Mouse (Mus musculus) midbrain, embryonic 11.5 days (tissue): Measurements from ENCODE around the gene Ndufc1. TPM values are rescaled to one million over a fixed set of nuclear protein-coding genes. Genes with fewer than 3 reads are reported as not detected.
"Not testable (repeated sequence)": the region's sequence is repeated elsewhere in the genome, so short reads cannot be mapped to it uniquely, and the experiment has no call there.

Experiments used
- ATAC-seq: fragments of 200-750 bp; cut with Nextera tagmentation; 2 replicates; pipeline ENCODE4 v1.8.0; 2017; ENCODE audit warnings: moderate TSS enrichment, moderate library complexity; ENCODE audit not compliant: low FRiP score
- DNase-seq: peaks from one replicate; pipeline ENCODE4 v3.0.0; 2015; ENCODE audit warnings: low spot score; ENCODE audit errors: missing footprints
- H3K27ac ChIP-seq: fragments of 300-500 bp; sonication (generic); 2 replicates; pipeline ENCODE4 v1.5.1; 2014; ENCODE audit warnings: low read depth, low read length
- H3K27me3 ChIP-seq: fragments of 300-500 bp; sonication (generic); 2 replicates; pipeline ENCODE4 v1.6.1; 2014; ENCODE audit warnings: mild to moderate bottlenecking, low read length, moderate library complexity, mixed read lengths; ENCODE audit not compliant: control insufficient read depth, insufficient read depth
- H3K36me3 ChIP-seq: fragments of 300-500 bp; sonication (generic); 2 replicates; pipeline ENCODE4 v1.6.1; 2014; ENCODE audit warnings: mild to moderate bottlenecking, low read length, moderate library complexity, mixed read lengths; ENCODE audit not compliant: control insufficient read depth, insufficient read depth
- H3K4me1 ChIP-seq: fragments of 300-500 bp; sonication (generic); 2 replicates; pipeline ENCODE4 v1.6.1; 2014; ENCODE audit warnings: low read length; ENCODE audit not compliant: control insufficient read depth, insufficient read depth
- H3K4me2 ChIP-seq: fragments of 300-500 bp; sonication (generic); 2 replicates; pipeline ENCODE4 v1.6.1; 2014; ENCODE audit warnings: mild to moderate bottlenecking, moderate library complexity
- H3K4me3 ChIP-seq: fragments of 300-500 bp; sonication (generic); 2 replicates; pipeline ENCODE4 v1.5.1; 2014; ENCODE audit warnings: low read depth, low read length
- H3K9ac ChIP-seq: fragments of 300-500 bp; sonication (generic); 2 replicates; pipeline ENCODE4 v1.6.1; 2014; ENCODE audit warnings: low read length
- H3K9me3 ChIP-seq: fragments of 300-500 bp; sonication (generic); 2 replicates; pipeline ENCODE4 v1.6.1; 2016; ENCODE audit warnings: low read length; ENCODE audit not compliant: control insufficient read depth
- WGBS: fragments of 180-500 bp; shearing (Covaris S2); extraction: QIAGEN DNeasy Blood & Tissue Kit; methylation state at CpG from one replicate; pipeline ENCODE4 v1.1.7; 2014; 5-methylcytosine and 5-hydroxymethylcytosine counted together
- polyA plus RNA-seq: library from polyadenylated mRNA; unstranded; fragments of >200 nt; fragmentation: Nextera tagmentation; extraction: Ambion mirVana; gene quantifications from 2 replicates; pipeline ENCODE4 v1.2.1, GENCODE M21; 2014

Gene Ndufc1
- polyA plus RNA-seq, 1 experiment from 2014 or later = 783 TPM

GRCm38 (mm10) chr3:51357078-51357477 lies 51.7 kb downstream of the Ndufc1 start:
- Histone ChIP-seq H3K9me3 (no peaks in the 10 kb centered on the region), H3K9ac (no peak overlapping the region), H3K27me3 (peaks cover 15% of the 10 kb centered on the region), H3K36me3 (no peaks in the 10 kb centered on the region), H3K27ac (no peak overlapping the region), H3K4me3 (no peak overlapping the region), H3K4me1 (peaks cover 3% of the 10 kb centered on the region; the same call in 1 of the 2 replicates), H3K4me2 (no peak overlapping the region)
- ATAC-seq = no peak
- 54% methylated on average over 5 of the region's 5 CpGs for whole genome bisulfite sequencing
- no peak for DNase-seq

DNA sequence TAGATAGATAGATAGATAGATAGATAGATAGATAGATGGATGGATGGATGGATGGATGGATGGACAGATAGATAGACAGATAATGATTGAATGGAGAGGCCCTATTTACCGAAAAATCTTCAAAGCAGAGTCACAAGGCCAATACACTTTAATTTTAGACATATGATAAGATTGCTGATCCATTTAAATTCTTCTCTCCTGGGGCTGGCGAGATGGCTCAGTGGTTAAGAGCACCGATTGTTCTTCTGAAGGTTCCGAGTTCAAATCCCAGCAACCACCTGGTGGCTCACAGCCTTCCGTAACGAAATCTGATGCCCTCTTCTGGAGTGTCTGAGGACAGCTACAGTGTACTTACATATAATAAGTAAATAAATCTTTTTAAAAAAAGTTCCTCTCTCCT lies 53.8 kb downstream of the Ndufc1 start:
- not testable (repeated sequence) for H3K9ac ChIP-seq, H3K4me3 ChIP-seq, H3K4me2 ChIP-seq, H3K36me3 ChIP-seq, H3K27ac ChIP-seq, H3K9me3 ChIP-seq, H3K4me1 ChIP-seq, ATAC-seq
- WGBS = 89% methylated on average over 6 of the region's 6 CpGs
- DNase-seq = peak; percentile 41
- peaks cover 15% of the 10 kb centered on the region for H3K27me3 ChIP-seq

Other genes with a start within 250 kb of the Ndufc1 start
- 11.6 and 12.9 TPM in 2 replicates for gene Noct, start 184.5 kb downstream of the Ndufc1 start, polyA plus RNA-seq
- 42.8 and 47.4 TPM in 2 replicates for gene Elf2, start 68.3 kb downstream of the Ndufc1 start, polyA plus RNA-seq
- 22.5 and 26.9 TPM in 2 replicates for gene Mgarp, start 12.2 kb downstream of the Ndufc1 start, polyA plus RNA-seq
- 54.5 and 57.0 TPM in 2 replicates for gene Naa15, start 6.2 kb upstream of the Ndufc1 start, polyA plus RNA-seq
- 14.5 and 15.0 TPM in 2 replicates for gene Rab33b, start 74.9 kb upstream of the Ndufc1 start, polyA plus RNA-seq
- 3.4 and 3.8 TPM in 2 replicates for gene Setd7, start 151.9 kb upstream of the Ndufc1 start, polyA plus RNA-seq